Mouse (Mus musculus): ENCODE results near the gene Sult6b2.

DNA sequence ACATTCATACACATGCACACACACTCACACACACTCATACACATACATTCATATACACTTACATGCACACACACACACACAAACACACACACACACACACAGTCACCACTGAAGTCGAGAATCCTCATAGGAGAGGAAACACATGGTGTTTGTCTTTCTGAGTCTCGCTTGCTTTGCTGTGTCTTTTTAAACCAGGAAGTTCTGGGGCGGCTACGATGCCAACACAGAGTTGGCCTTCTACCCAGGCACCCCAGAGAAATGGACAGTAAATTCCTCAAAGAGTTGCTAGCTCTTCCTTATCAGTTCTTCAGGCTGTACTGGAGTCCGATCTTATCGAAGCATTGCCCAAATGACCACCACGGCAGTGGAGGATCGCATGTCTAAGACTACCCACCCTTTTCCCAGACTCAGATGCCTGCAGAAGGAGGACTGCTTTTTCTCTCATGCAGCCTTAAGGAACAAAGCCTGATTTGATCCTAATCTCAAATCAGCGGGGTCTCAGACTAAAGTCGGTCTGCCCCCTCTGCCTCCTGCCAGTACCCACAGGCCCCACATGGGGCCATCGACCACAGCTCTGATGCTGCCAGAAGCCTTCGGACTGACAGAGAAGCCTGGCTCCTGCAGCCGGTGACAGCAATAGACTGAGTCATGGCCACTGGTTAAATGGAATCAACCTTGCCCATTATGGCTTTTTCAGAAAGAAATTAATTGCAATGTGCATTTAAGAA, 11.9 kb downstream of the Sult6b2 start:
- TF ChIP-seq CTCF (IDR thresholded peaks at IDR 0.05; ENCODE audit: insufficient read depth, low read depth, low read length) = no peak
- TF ChIP-seq POLR2A (IDR thresholded peaks at IDR 0.05; ENCODE audit: insufficient read depth, low read depth, low read length) = no peak
